9 mouse cellular contexts compared by ENCODE assay signal in genomic region chr7:58557535-58557934, GRCm38 (mm10).
"Had no signal": no experiment of that assay in that cellular context is flagged by ENCODE, and none has a peak within 500 bp of the region (broad histone marks: within the 10 kb centered on the region; RNA-seq: fewer than 3 reads in every experiment).

No protein-coding gene starts in this region.

- DNase-seq: right cerebral cortex, postnatal 14 days; right cerebral cortex, postnatal 4 days; spleen, adult 18-20 months; thymus, adult 18-20 months; thymus, adult 2 months; thymus, postnatal 14 days; thymus, postnatal 25 days; thymus, postnatal 36 days; thymus, postnatal 4 days had no signal
